Mouse (Mus musculus): ENCODE measurements at regions not wholly inside any gene's neighbourhood (a gene's known extent, or its start where the extent isn't known, plus 50 kb on each side); places are given as distances from the start of the nearest gene placed in this dataset.

DNA sequence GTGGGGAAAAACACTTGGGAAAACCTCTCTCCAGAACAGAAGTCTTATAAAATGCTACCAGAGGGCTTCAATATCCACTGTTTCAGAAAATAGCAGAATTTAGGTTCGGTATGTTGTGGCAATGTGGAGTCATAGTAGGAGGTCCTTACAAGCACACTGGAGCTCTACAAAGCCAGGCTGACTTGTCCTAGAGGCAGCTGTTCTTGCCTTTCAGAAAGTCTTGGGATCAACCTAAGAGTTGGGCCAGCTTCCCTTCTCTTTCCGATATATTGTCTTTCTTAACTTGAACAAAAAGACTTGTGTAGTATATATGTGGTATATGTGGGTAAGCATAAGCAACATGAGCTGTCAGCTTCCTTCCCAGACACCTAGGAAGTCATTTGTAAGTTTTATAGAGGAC, 251.8 kb upstream of the Nrp1 start:
- H3K36me3 ChIP-seq (ENCODE audit: control insufficient read depth, insufficient read depth), result no peaks in the 10 kb centered on the region
- H3K4me3 ChIP-seq (ENCODE audit: low read length), result no peak overlapping the region
- ATAC-seq (replicated peaks; ENCODE audit: extremely low read depth, insufficient read depth, low FRiP score), result no peak
- no peaks in the 10 kb centered on the region for H3K27me3 ChIP-seq (ENCODE audit: control insufficient read depth, insufficient read depth, low read length)
- no peak overlapping the region for H3K4me2 ChIP-seq (ENCODE audit: low read depth, low read length)
- H3K4me1 ChIP-seq (ENCODE audit: control insufficient read depth, insufficient read depth, low read length), result no peaks in the 10 kb centered on the region
- H3K9me3 ChIP-seq (replicated peaks; ENCODE audit: control insufficient read depth, low read length), result no peaks in the 10 kb centered on the region
- no peak overlapping the region for H3K9ac ChIP-seq (ENCODE audit: low read length)
- H3K27ac ChIP-seq (ENCODE audit: low read length), result no peak overlapping the region
- 89% methylated on average over 2 of the region's 2 CpGs for WGBS

DNA sequence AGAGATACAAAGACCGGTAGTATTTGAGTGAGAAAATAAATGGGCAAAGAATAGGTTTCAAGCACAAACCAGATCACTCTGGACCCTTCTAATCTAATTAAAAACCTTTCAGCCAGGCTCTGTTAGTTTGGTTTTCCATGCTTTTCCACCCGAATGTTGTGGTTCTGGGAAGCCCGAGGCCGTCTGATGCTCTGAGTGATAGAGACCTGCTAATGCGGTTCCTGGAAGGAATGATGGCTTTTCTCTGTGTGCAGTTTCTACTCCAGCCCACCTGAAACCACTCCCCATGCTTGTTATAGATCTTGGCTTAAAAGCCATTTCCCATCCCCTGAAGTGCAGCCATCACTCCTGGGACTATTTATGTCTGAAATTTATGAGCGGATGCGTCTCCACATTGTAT, 251.4 kb upstream of the Nrp1 start:
- Histone ChIP-seq H3K36me3 (ENCODE audit: control insufficient read depth, insufficient read depth) (no peaks in the 10 kb centered on the region), H3K27ac (ENCODE audit: low read length) (no peak overlapping the region), H3K27me3 (ENCODE audit: control insufficient read depth, insufficient read depth, low read length) (no peaks in the 10 kb centered on the region), H3K4me3 (ENCODE audit: low read length) (no peak overlapping the region), H3K9me3 (replicated peaks; ENCODE audit: control insufficient read depth, low read length) (no peaks in the 10 kb centered on the region), H3K9ac (ENCODE audit: low read length) (no peak overlapping the region), H3K4me1 (ENCODE audit: control insufficient read depth, insufficient read depth, low read length) (no peaks in the 10 kb centered on the region), H3K4me2 (ENCODE audit: low read depth, low read length) (no peak overlapping the region)
- ATAC-seq (replicated peaks; ENCODE audit: extremely low read depth, insufficient read depth, low FRiP score), result no peak
- 91% methylated on average over 7 of the region's 7 CpGs for WGBS

DNA sequence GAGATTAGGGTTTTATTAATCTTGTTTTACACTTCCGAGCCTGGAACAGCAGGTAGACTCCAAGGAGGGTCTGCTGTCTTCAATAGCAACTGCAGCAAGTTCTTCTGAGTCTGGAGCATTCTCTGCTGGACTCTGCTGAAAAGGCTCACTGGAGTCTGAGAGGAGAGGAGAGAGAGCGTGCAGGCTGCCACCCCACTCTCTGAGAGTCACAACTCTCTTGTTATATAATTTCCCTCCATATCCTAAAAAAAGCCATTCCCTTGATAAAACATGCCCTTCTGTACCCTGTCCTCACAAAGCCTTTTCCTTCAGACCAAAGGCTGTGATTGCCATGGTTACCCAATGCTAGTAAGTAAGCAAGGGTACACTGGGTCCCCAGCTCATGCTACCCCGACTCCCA, 249.4 kb upstream of the Nrp1 start:
- Histone ChIP-seq H3K27ac (ENCODE audit: low read length) (no peak overlapping the region), H3K9me3 (replicated peaks; ENCODE audit: control insufficient read depth, low read length) (no peaks in the 10 kb centered on the region), H3K27me3 (ENCODE audit: control insufficient read depth, insufficient read depth, low read length) (no peaks in the 10 kb centered on the region), H3K9ac (ENCODE audit: low read length) (no peak overlapping the region), H3K4me3 (ENCODE audit: low read length) (no peak overlapping the region), H3K4me1 (ENCODE audit: control insufficient read depth, insufficient read depth, low read length) (peaks cover 8% of the 10 kb centered on the region), H3K36me3 (ENCODE audit: control insufficient read depth, insufficient read depth) (no peaks in the 10 kb centered on the region), H3K4me2 (ENCODE audit: low read depth, low read length) (no peak overlapping the region)
- 79% methylated on average over 3 of the region's 3 CpGs for WGBS
- no peak for ATAC-seq (replicated peaks; ENCODE audit: extremely low read depth, insufficient read depth, low FRiP score)

DNA sequence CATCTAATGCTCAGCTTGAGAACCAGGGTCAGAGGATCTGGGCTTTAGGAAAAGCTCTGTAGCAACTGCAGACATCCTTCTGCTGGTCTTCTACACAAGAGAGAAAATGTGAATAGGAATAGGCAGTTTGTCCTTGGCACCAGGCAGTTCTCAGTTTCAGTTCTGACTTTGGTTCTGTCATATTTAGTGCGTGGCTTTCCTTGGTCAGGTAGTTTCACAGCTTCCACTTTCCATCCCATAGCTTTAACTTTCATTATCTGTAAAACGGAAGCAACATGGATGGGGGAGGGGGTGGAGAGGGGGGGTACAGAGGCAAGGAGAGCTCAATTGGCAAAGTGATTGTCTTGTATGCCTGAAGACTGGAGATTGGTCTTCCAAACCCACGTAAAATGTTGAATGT, 247.3 kb upstream of the Nrp1 start:
- Histone ChIP-seq H3K36me3 (ENCODE audit: control insufficient read depth, insufficient read depth) (no peaks in the 10 kb centered on the region), H3K9me3 (replicated peaks; ENCODE audit: control insufficient read depth, low read length) (no peaks in the 10 kb centered on the region), H3K4me2 (ENCODE audit: low read depth, low read length) (no peak overlapping the region), H3K4me3 (ENCODE audit: low read length) (no peak overlapping the region), H3K9ac (ENCODE audit: low read length) (no peak overlapping the region), H3K27ac (ENCODE audit: low read length) (no peak overlapping the region), H3K4me1 (ENCODE audit: control insufficient read depth, insufficient read depth, low read length) (peaks cover 10% of the 10 kb centered on the region), H3K27me3 (ENCODE audit: control insufficient read depth, insufficient read depth, low read length) (no peaks in the 10 kb centered on the region)
- WGBS, result 83% methylated on average over 3 of the region's 3 CpGs
- no peak for ATAC-seq (replicated peaks; ENCODE audit: extremely low read depth, insufficient read depth, low FRiP score)

DNA sequence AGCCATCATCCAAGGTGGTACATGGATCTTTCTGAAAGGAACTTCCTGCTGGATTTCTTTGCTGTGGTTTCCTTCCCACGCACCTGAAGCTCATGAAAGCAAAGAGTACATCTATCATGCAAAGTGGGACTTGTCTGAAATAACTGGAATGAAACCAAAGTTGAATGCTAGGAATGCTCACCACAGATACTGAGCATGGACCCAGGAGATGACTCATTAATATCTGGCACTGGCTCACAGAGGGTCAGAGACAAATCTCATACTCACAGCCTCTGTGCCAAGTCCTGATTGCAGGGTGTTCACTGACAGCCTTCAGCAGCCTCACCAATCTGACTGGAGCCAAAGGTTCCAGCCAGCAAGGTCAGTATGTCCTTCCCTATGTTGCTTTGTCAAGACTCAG, 245.3 kb upstream of the Nrp1 start:
- Histone ChIP-seq H3K9me3 (replicated peaks; ENCODE audit: control insufficient read depth, low read length) (no peaks in the 10 kb centered on the region), H3K4me3 (ENCODE audit: low read length) (no peak overlapping the region), H3K4me2 (ENCODE audit: low read depth, low read length) (no peak overlapping the region), H3K36me3 (ENCODE audit: control insufficient read depth, insufficient read depth) (no peaks in the 10 kb centered on the region), H3K27ac (ENCODE audit: low read length) (peak overlapping the region; percentile 89), H3K9ac (ENCODE audit: low read length) (no peak overlapping the region), H3K4me1 (ENCODE audit: control insufficient read depth, insufficient read depth, low read length) (peaks cover 10% of the 10 kb centered on the region), H3K27me3 (ENCODE audit: control insufficient read depth, insufficient read depth, low read length) (no peaks in the 10 kb centered on the region)
- ATAC-seq (replicated peaks; ENCODE audit: extremely low read depth, insufficient read depth, low FRiP score), result peak; percentile 98
- 17% methylated on average over 1 of the region's 1 CpGs for WGBS

DNA sequence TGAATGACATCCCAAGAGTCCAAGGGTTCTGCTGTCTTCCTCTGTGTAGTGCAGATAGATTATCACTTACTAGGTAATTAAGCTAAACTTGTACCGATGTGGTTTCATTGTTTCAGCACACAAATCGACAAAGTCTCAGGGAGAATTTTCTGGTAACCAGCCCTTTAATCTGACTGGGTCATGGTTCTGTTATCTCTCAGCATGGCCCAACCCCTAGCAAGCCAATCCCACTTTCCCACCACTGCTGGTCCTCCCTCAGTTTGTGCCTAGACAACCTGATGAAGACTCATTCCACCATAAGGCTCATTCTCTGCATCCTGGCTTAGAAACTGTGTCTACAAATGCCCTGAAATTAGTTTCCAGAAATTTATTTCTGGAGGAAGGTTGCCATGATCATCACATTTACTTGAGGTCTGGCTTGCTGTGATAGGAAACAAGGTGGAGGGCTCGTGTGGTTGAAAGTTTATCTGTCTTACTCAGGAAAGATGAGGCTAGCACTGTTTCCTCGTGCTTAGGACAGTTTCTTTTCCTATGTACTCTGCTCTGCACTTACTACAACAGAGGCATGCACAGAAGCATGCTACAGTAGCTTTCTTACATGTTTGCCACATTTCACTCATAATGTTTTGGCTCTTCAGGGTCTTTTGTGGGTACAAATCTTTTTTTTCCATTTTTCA, 217.0 kb upstream of the Nrp1 start:
- H3K27ac ChIP-seq (ENCODE audit: low read length), result no peak overlapping the region
- no peaks in the 10 kb centered on the region for H3K4me1 ChIP-seq (ENCODE audit: control insufficient read depth, insufficient read depth, low read length)
- no peak overlapping the region for H3K9ac ChIP-seq (ENCODE audit: low read length)
- no peaks in the 10 kb centered on the region for H3K36me3 ChIP-seq (ENCODE audit: control insufficient read depth, insufficient read depth)
- H3K27me3 ChIP-seq (ENCODE audit: control insufficient read depth, insufficient read depth, low read length), result no peaks in the 10 kb centered on the region
- no peaks in the 10 kb centered on the region; the same call in 1 of the 2 replicates for H3K9me3 ChIP-seq (replicated peaks; ENCODE audit: control insufficient read depth, low read length)
- 82% methylated on average over 4 of the region's 4 CpGs for WGBS
- ATAC-seq (replicated peaks; ENCODE audit: extremely low read depth, insufficient read depth, low FRiP score), result no peak
- no peak overlapping the region for H3K4me2 ChIP-seq (ENCODE audit: low read depth, low read length)
- no peak overlapping the region for H3K4me3 ChIP-seq (ENCODE audit: low read length)

DNA sequence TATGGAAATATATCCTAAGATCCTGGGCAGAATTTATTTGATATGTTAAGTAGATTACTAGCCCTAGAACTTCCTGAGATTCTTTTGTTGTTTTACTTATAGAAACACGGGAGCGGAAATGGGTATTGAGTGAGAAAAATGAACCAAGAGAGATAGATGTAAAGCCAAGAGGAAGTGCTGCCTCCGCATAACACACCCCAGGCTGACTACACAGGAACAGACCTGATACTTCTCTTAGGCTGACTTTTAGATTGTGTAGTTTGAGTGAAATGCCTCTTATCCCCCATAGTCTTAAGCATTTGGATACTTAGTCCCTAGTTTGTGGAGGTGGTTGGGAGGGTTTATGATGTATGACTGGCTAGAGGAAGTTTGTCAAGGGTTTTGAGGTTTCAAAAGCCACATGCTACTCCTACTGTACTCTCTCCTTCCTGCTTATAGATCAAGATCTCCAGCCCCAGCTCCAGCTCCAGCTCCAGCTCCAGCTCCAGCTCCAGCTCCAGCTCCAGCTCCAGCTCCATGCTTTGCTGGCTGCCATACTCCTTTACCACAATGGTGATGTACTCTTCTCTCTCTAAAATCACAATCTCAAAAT, 210.0 kb upstream of the Nrp1 start:
- Histone ChIP-seq H3K4me2 (ENCODE audit: low read depth, low read length) (no peak overlapping the region), H3K4me3 (ENCODE audit: low read length) (no peak overlapping the region), H3K9me3 (replicated peaks; ENCODE audit: control insufficient read depth, low read length) (no peaks in the 10 kb centered on the region), H3K9ac (ENCODE audit: low read length) (no peak overlapping the region), H3K27ac (ENCODE audit: low read length) (peak overlapping the region; percentile 21; the same call in 1 of the 2 replicates), H3K27me3 (ENCODE audit: control insufficient read depth, insufficient read depth, low read length) (no peaks in the 10 kb centered on the region), H3K36me3 (ENCODE audit: control insufficient read depth, insufficient read depth) (no peaks in the 10 kb centered on the region), H3K4me1 (ENCODE audit: control insufficient read depth, insufficient read depth, low read length) (no peaks in the 10 kb centered on the region)
- WGBS, result 66% methylated on average over 3 of the region's 3 CpGs
- no peak for ATAC-seq (replicated peaks; ENCODE audit: extremely low read depth, insufficient read depth, low FRiP score)

DNA sequence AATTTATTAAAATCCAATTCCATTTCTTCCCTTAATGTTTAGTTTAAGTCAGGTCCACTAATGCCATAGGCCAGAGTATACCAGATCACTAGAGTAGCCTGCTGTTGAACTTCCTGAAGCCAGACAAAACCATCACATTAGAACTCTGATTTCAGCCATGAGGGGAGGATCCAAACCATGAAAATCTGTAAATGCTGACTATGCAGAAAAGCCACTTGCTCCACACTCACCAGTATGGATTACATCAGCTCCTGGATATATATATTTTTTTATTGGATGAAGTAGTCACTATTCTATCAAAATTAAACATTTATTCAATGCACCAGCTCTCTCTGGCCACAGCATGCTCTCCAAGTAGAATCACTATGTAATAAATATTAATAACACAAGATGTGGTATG, 202.8 kb upstream of the Nrp1 start:
- no peak for ATAC-seq (replicated peaks; ENCODE audit: extremely low read depth, insufficient read depth, low FRiP score)
- no peak overlapping the region for H3K9ac ChIP-seq (ENCODE audit: low read length)
- H3K9me3 ChIP-seq (replicated peaks; ENCODE audit: control insufficient read depth, low read length), result no peaks in the 10 kb centered on the region
- no peaks in the 10 kb centered on the region for H3K27me3 ChIP-seq (ENCODE audit: control insufficient read depth, insufficient read depth, low read length)
- H3K4me1 ChIP-seq (ENCODE audit: control insufficient read depth, insufficient read depth, low read length), result peaks cover 10% of the 10 kb centered on the region
- no peaks in the 10 kb centered on the region for H3K36me3 ChIP-seq (ENCODE audit: control insufficient read depth, insufficient read depth)
- H3K4me2 ChIP-seq (ENCODE audit: low read depth, low read length), result no peak overlapping the region
- no peak overlapping the region for H3K4me3 ChIP-seq (ENCODE audit: low read length)
- no peak overlapping the region for H3K27ac ChIP-seq (ENCODE audit: low read length)

DNA sequence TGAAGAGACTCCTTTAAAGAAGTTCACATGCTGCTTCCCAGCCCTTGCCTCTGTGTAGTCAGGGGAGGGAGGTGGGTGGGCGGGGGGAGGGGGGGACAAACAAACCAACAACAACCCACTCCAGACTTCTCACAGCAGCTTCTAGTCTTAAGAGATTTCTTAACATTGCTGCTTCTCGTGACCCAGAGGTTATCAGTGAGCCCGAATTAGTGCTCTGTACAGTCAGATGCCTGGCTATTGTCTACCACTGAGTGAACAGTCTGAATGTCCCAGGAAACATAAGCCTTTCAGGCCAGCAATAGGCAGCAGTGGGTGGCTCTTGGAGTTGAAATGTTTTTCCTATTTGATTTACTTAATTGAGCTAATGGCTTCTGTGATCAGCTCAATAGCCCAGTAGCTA, 202.2 kb upstream of the Nrp1 start:
- no peak overlapping the region for H3K4me2 ChIP-seq (ENCODE audit: low read depth, low read length)
- 11% methylated on average over 2 of the region's 3 CpGs for WGBS
- no peak; the same call in 1 of the 2 replicates for ATAC-seq (replicated peaks; ENCODE audit: extremely low read depth, insufficient read depth, low FRiP score)

More for the DNA sequence above, 202.2 kb upstream of the Nrp1 start:
- Histone ChIP-seq H3K27me3 (ENCODE audit: control insufficient read depth, insufficient read depth, low read length) (no peaks in the 10 kb centered on the region), H3K36me3 (ENCODE audit: control insufficient read depth, insufficient read depth) (no peaks in the 10 kb centered on the region), H3K9me3 (replicated peaks; ENCODE audit: control insufficient read depth, low read length) (no peaks in the 10 kb centered on the region), H3K4me1 (ENCODE audit: control insufficient read depth, insufficient read depth, low read length) (peaks cover 10% of the 10 kb centered on the region), H3K27ac (ENCODE audit: low read length) (no peak overlapping the region; the same call in 1 of the 2 replicates), H3K9ac (ENCODE audit: low read length) (no peak overlapping the region), H3K4me3 (ENCODE audit: low read length) (no peak overlapping the region)

Measured in heart, embryonic 16.5 days (tissue).